ENCODE assay signal across 29 mouse cellular contexts in the genomic region with DNA sequence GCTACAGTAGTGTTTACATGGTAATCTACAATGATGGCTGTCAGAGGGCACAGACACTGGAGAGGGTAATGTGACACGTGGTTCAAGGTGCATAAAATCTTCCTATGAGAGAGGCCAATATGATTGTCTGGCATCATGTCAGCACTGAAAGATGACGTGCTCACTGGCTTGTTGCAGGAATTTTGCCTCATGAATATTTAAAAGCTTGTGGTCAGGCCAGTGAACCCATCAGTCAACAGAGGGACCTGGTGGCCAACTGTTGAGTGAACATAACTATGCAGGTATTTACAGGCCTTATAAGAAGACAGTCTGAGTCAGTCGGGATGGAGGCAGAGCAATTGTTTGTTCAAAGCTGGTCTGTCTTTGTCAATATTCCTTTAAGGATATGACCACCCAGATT. TPM values are rescaled to one million over a fixed set of nuclear protein-coding genes. Genes with fewer than 3 reads are reported as not detected.
"Had no signal": no experiment of that assay in that cellular context is flagged by ENCODE, and none has a peak within 500 bp of the region (broad histone marks: within the 10 kb centered on the region; RNA-seq: fewer than 3 reads in every experiment).

No protein-coding gene starts in this region.

- DNase-seq: layer of hippocampus, adult 9-11 months; liver, embryonic 13.5 days; lung, adult 2 months; lung, postnatal 14 days; lung, postnatal 4 days; midbrain, embryonic 14.5 days; thymus, adult 2 months; thymus, postnatal 14 days had no signal

- H3K4me3 ChIP-seq: layer of hippocampus, adult 2 months; liver, embryonic 13.5 days had no signal

- H3K4me1 ChIP-seq: liver, embryonic 13.5 days had no signal

- H3K9me3 ChIP-seq: liver, embryonic 13.5 days had no signal

- H3K36me3 ChIP-seq: liver, embryonic 13.5 days had no signal

- H3K4me2 ChIP-seq: liver, embryonic 13.5 days; midbrain, embryonic 11.5 days had no signal

- H3K27me3 ChIP-seq: liver, embryonic 13.5 days had no signal

- H3K27ac ChIP-seq: layer of hippocampus, adult 2 months; liver, embryonic 13.5 days; stomach, postnatal 0 days had no signal

- ATAC-seq: inflammation-experienced regulatory T-cells, adult 6 months; intestine, embryonic 16.5 days had no signal

- H3K9ac ChIP-seq: liver, embryonic 13.5 days had no signal

RNA-seq across cellular contexts. Expression of a gene that starts 24.9 kb away (rescaled TPM):
- total RNA-seq: layer of hippocampus, adult 2 months; layer of hippocampus, postnatal 25 days; left cerebral cortex, adult 18-20 months; left cerebral cortex, postnatal 25 days; liver, adult 2 months; megakaryocyte progenitor cell, adult 5-6 weeks; megakaryocyte-erythroid progenitor cell, adult 5-6 weeks; midbrain, postnatal 0 days had no signal
- polyA plus RNA-seq: inflammation-experienced regulatory T-cells, adult 6 months; intestine, embryonic 16.5 days; large intestine, adult 2 months; limb, embryonic 11.5 days; limb, embryonic 14.5 days; liver, adult 2 months; liver, embryonic 13.5 days; liver, embryonic 16.5 days; lung, adult 2 months; lung, embryonic 16.5 days; midbrain, embryonic 11.5 days; midbrain, embryonic 14.5 days; midbrain, postnatal 0 days; neural tube, embryonic 11.5 days; neural tube, embryonic 14.5 days; small intestine, adult 2 months; stomach, embryonic 14.5 days; stomach, postnatal 0 days; thymus, adult 2 months had no signal

RNA-seq across cellular contexts. Expression of a gene that starts 29.6 kb away (rescaled TPM):
- total RNA-seq: layer of hippocampus, adult 2 months; layer of hippocampus, postnatal 25 days; left cerebral cortex, adult 18-20 months; left cerebral cortex, postnatal 25 days; liver, adult 2 months; megakaryocyte progenitor cell, adult 5-6 weeks; megakaryocyte-erythroid progenitor cell, adult 5-6 weeks; midbrain, postnatal 0 days had no signal
- polyA plus RNA-seq: inflammation-experienced regulatory T-cells, adult 6 months; limb, embryonic 11.5 days; liver, adult 2 months; midbrain, embryonic 11.5 days; midbrain, embryonic 14.5 days; neural tube, embryonic 11.5 days; neural tube, embryonic 14.5 days; thymus, adult 2 months had no signal
